Mouse (Mus musculus) kidney, postnatal 36 days (tissue): Measurements from ENCODE around the gene Filip1.
"Not testable (repeated sequence)": the region's sequence is repeated elsewhere in the genome, so short reads cannot be mapped to it uniquely, and the experiment has no call there.

Experiments used
- DNase-seq, 2 experiments: peaks; one replicate each; pipeline ENCODE4 v3.0.0; 2021 to 2022; ENCODE audit warnings: mixed read lengths in 2 of 2

Gene Filip1

DNA sequence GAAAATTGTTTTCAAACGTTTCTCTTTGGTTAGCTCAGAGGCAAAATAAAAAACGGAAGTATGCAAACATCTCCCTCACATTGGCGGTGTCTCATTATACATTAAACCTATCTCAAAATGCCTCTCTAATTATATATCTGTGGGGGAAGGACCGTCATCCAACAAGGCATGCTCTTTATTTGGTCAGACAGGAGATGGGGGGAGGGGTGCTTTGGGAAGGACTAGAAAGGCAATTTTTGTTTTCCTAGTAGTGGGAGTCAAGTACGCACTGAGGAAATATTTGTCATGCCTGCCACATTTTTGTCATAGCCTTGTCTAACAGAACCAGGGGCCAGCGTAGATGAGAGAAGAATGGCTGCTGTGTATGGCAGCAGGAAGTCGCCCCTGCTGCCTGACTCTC is at the start of gene Filip1:
TSS of gene Filip1 (minus strand) at position 101 of the 400 bp plus-strand sequence.
- peak in 1 of 2 experiments; percentile 4 for DNase-seq

DNA sequence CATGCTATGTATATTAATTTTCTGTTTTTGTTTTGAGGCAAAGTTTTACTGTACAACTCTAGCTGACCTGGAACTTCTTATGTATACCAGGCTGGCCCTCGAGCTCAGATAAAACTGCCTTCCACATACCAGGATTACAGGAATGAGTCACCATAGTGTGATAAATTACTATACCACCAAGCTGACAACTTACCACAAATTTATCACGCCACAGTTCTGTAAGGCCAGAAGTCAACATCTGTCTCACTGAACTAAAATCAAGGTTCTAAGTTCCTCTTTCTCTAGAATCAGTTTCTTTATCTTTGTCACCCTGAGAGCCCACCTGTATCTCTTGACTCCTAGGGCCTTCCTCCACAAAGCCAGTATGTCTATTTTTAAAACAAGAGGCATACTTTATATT is 45.0 kb upstream of the Filip1 start:
- no peak for DNase-seq

DNA sequence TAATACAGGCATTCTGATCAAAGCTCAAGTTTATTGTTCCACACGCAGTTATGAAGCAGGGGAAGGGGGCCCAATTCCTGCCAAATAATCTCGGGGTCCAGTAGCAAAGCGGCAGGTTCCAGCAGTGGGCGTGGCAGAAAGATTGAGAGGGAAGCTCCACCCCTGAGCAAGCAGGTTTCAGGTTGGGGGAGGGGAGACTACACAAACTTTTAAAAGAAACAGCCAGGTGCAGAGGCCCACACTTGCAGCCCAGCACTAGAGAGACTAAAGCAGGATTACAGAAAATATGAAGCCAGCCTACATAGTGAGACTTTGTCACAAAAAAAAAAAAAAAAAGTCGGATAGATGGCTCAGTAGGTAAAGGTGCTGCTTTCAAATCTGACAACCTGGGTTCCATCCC is 40.3 kb upstream of the Filip1 start:
- no peak for DNase-seq

DNA sequence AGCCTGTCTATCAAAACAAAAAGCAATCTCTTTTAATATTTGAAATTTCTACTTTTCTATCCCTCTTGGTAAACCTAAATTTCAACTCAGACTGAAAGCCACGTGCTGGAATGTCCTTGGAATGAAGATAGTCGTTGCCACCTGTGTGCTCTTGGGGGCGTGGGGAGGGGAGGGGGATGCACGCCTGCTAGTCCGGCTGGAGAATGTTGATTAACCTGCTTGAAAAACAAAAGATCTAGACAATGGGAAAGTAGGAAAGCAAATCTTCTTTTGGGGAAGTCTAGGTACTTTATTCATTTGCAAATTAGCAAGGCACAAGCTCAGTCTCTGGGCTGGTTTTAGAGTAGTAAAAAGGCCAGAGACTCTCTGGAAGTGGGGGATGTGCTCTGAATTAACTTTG is 36.6 kb upstream of the Filip1 start:
- DNase-seq, result not testable (repeated sequence)

DNA sequence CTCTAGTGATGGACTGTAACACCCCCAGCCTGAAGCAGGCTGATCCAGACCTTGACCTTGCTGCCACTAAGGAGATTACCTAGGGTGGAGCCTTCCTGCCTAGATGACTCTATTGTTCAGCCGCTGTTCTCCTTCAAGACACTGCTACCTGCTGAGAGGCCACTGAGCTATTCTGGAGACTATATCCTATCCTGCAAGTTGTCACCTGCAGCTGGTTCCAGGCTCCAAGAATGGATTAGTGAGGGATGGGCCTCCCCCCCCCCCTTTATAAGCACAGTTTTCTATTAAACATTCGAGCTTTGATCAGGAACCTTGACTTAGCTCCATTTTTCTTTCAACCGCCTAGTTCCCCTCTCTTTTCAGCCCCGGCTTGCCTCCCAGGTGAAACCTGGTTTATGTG is 31.6 kb upstream of the Filip1 start:
- not testable (repeated sequence) for DNase-seq

DNA sequence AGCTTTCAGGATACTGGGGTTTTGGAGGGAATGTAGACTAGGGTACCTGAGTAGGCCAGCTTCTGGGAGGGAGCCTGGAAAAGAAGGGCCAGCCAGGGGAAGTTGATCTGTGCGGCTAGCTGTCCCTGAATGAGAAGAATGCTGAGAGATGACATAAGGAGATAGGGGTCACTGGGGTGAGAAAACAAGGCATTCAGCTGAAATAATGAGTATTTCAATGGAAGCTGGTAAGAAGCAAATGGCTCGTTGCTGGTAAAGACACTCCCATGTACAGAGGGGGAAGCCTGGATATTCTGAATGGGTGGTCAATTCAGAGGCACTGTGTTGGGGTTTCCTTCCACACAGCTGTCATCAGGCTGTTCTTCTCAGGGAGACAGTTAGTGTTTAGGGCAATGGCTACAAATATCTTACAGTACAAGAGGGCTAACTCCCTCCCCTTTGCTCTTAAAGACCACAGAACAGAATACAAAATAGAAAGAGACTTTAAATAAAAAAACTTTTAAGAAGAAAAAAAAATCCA is 26.7 kb upstream of the Filip1 start:
- DNase-seq, result no peak

DNA sequence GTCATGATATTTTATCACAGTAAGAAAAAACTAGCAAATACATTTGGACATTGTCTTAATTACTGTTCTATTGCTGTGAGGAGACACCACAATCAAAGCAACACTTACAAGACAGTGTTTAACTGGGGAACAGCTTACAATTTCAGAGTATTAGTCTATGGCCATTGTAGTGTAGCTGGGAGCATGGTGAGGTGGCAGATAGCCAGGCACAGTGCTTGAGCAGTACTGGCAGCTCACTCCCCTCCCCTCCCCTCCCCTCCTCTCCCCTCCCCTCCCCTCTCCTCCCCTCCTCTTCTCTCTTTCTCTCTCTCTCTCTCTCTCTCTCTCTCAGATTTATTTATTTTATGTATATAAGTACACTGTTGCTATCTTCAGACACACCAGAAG is 25.3 kb upstream of the Filip1 start:
- DNase-seq, result no peak

DNA sequence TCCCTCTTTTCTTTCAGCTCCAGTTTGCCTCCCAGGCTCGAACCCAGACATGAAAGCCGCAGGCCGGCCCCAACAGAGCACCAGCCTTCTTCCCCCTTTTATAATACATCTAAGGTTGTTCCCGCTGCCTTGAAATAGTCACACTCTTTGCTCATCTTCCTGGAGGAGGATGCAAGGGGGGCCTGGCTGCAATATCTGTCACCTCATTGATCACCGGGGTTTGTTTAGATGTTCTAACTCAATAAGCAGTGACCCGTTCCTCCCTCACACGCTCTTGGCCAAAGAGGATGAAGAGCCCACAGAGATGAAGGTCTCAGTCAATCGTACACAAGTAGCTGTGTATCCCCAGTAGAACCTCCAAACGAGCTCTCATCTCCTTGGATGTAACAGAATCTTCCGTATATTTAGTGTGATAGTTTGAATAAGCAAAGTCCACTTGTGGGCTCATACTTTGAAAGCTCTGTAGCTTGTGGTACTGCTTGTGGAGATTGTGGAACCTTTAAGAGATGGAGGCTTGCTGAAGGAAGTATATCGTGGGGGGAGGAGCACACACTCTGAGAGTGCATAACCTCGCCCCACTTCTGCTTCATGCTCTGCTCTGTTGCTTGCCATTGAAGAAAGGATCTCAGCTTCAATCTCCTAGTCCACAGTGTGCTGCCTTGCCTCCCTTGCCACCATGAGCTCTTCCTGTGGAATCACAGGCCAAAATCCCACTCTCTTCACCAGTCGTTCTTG is 24.8 kb upstream of the Filip1 start:
- no peak for DNase-seq

DNA sequence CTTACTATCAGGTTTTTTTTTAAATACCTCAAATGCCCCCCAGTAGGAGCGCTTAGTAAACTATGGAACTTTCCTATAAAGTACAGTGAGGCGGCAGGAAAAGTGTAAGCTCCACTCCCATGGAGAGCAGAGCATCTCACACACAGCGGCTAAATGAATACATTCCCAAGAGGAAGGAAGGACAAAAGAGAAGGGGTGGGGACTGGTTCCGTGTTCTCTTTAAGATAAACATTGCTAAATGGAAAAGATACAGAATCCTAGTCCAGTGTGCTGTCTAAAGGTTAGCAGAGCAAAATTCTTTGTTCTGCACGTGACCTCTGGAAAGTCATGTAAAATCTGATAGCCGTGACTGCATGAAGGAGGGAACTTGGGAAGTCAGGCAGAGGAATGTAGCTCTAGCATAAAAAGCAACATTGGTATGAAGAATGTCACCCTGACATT is 13.9 kb upstream of the Filip1 start:
- DNase-seq, result no peak

DNA sequence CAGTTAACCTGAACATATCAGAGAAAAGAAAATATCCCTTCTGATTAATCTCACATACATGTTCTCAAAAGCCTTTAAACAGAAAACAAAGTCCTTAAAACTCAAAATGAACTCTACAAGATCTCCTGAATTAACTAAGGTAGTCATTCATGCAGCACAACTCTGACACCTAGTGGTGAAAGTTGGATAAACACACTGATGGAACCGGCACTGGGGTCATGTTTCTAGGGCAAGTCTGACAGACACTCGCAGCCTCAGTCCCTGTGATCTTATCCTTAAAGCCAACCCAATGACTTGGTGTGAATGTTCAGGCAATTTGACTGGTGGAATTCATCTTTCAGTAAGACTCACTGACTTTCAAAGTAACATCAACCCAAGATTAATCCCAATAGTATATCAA is 13.4 kb upstream of the Filip1 start:
- DNase-seq, result peak; percentile 76

DNA sequence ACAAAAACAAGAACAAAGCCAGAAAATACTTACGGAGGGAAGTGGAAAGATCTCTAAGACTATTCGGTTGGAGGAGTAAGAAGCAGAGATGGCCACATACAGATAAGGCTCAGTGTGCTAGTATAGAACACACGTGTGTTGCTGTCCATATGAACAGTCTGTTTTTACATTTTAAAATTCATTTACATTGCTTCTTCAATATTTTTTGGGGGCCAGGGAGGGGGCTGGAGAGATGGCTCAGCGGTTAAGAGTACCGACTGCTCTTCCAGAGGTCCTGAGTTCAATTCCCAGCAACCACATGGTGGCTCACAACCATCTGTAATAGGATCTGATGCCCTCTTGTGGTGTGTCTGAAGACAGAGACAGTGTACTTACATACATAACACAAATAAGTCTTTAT is 12.7 kb upstream of the Filip1 start:
- not testable (repeated sequence) for DNase-seq

DNA sequence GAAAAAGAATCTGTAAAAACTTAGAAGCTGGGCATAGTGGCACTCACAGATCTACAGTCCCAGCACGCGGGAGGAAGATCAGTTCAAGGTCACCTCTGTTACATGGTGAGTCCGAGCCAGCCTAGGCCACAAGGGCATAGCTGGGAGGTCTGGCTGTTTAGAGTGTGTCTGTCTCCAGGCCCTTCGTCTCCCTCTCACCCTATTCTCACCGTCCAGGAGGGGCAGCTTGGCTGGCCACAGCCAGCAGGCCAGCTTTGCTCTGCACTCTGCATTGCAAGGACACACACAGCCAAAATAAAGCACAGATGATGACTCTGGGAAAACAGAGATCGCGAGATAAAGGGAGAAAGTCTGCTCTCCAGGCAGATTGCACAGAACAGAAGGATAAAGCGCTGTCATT is 10.2 kb upstream of the Filip1 start:
- DNase-seq, result peak in 1 of 2 experiments; percentile 4

DNA sequence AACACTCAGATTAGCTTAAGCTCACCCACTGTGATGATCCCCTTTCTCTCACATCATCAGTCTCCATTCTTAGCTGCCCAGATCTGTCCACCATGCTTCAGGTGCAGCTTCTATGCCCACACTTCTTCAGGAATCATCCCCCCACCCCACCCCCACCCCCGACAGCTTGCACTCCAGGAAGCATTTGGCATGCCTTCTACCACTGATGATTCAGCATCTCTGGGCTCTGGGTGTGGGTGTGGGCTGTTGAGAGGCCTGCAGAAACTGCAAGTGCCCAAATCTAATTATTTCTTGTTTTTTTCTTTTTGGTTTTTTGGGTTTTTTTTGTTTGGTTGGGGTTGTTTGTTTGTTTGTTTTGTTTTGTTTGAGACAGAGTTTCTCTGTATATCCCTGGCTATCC is 9.0 kb upstream of the Filip1 start:
- DNase-seq, result no peak

DNA sequence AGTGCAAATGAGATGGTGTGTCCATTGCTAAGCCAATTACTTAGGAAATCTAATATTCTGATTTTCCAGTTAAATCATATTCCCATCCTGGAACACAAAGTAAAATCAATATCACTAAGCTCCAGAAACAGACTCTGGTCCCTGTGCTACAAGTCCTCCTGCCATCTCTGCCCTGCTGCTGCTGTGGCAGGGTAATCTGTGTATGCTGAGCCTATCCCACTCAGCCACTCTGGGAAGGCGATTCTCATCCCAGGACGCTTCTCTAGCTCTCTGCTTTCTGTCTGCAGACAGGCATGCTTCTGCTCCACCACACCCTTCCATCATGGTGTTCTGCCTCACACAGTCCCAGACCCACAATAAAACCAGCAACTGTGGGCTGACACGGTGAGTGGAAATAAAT is 7.8 kb upstream of the Filip1 start:
- no peak for DNase-seq

DNA sequence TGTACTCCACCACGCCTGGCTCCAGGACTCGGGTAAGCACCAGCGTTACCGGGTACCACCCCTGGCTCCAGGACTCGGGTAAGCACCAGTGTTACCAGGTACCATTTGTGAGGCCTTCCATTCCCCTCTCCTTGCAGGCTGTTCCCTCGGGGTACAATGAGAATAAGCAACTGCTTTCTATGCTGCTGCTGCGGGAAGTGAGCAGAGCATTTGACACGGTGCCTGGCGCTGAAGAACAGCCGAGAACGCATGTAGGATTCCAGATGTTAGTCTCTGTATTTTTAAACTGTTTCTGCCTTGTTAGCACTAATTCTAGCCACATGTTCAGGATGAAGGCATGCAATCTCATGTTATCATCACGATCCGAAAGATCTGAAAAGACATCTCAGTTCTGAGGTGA is 635 bp downstream of the Filip1 start:
- DNase-seq, result no peak

DNA sequence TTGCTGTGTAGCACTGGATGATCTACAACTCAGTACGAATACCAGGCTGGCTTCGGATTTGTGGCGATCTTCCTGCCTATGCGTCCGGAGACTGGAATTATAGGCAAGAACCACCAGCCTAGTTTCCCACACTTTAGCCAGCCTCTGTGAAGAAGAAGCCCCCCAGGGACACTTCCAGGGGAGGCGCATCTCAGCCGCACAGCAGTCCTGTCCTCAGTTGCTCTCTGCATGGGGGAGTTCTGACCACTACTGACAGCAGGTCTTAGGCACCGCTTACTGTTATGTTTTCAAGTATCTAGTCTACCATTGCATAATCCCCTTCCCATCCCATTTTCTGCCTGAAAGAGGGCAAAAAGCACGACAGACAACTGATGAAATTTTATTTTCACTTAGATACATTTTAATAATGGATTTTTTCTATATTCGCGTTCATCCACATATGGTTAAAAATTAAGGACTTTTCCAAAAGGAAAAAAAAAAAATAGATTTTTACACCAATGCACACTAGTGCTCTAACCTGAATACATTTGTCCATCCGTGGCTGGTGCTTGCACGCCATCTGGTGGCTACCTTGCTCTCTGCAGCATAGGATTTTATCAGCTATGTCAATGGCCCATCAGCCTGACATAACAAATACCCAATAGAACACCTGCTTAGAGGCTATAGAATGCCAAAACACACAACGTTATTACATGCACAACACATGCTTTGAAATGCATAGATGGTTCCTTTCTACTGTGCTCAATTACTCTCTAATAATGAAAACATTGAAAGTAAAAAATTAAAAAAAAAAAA is 10.1 kb downstream of the Filip1 start:
- DNase-seq, result peak; percentile 82 to 90

DNA sequence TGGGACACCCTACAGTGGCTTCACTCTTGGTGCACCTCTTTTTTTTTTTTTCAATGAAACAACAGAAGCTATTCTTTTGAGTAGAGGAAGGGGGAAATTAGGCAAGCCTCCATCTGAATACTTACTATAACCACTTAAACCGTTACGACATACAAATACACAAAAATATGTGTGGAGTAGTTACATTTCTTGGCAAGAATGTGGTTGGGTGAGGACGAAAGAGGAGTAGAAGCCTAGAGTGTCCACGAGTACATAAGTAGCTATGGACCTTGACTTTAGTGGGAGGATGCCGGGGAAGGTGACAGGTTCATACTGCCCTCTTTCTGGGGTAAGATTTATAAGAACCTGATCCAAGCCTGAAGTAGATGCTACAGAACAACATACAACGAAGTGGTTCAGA is 15.4 kb downstream of the Filip1 start:
- DNase-seq, result no peak

DNA sequence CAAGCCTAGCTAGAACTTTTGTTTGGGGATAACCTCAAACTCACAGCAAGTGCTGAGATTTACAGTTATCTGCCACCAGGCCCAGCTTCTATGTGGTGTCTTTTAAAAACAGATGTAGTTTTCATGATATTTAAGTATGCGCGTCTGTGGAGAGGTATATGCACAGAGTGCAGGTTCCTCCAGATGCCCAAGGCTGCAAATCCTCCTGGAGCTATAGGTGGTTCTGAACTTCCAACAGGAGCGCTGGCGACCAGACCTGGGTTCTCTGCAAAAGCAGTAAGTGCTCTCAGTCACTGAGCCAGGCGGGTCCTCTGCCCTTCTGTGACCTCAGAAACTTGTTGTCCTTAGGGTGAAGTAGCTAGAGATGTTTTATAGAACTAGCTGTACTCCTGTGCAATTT is 18.4 kb downstream of the Filip1 start:
- no peak for DNase-seq

DNA sequence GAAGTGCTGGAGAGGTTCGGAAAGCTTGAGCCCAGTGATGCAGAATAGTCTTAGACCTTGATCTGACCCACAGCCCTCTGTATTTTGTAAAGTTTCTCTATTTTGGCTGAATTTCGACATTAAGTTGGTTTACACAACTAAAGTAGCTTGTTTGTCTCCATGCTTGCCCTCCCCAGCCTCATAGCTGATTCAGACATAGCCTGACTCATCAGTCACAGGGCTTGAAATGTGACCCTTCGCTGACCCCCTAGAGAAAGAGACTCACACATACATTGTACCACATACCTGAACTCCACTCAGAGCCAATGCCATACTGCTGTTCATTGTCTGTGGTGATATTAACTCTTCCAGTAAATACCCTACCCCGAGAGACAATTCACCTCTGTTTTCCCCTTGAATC is 19.6 kb downstream of the Filip1 start:
- DNase-seq, result no peak

DNA sequence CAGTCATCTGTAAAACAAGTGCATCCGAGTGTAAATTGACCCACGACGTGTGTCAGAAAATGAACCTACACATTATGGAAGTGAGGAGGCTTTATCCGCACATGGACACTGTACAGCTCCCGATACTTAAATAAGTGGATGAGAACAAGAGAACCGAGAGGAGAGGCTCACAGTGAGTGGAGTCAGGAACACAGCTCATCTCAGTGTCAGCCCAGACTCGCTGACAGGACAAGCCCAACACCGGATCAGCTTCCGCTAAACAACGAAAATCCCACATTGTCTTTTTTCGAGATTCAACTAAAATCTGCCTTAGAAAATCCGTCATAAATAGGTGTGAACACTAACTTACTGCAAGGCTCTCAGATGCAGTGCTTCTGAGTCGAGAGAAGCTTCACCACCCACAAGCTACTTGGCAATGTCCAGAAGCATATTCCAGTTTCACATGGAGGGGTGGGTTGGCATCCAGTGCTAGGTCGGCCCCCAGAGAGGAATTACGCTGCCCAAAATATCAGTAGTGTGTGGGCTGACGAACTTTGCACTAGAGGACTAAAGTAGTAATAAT is 22.1 kb downstream of the Filip1 start:
- no peak for DNase-seq

DNA sequence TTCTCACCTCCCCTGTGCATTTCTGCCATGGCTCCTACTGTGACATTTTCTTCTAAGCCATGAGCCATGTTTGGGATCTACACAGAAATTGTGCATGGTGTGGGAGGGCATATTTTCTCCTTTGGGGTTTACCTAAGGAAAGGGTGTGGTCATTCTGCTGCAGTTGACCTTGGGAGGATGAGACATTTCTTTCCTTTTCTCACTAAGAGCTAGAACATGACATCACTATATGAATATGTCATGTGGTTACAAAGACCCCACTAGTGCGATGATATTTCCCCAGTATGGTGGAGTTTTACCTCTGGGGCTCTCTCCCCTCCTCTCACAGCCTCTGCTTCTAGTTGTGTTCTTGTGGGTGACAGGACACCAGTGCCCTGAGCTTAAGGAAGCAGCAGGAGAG is 22.9 kb downstream of the Filip1 start:
- no peak for DNase-seq

DNA sequence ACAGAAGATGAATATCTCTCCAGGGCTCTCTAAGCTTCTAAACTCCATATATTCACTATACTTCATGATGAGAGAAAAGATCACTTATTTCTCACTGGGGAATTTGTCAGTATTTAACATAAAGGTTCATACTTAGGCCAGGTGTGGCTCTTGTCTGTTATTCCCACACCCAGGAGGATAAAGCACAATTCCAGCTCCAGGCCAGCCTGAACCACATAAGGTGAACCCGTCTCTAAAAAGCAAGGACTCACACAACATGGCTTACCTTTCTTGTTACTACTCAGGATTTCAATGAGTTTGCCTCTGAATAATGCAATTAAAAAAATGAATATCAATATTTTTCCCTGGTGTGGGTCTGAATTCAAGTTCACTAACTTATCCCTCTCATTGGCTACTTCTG is 23.6 kb downstream of the Filip1 start:
- DNase-seq, result no peak

DNA sequence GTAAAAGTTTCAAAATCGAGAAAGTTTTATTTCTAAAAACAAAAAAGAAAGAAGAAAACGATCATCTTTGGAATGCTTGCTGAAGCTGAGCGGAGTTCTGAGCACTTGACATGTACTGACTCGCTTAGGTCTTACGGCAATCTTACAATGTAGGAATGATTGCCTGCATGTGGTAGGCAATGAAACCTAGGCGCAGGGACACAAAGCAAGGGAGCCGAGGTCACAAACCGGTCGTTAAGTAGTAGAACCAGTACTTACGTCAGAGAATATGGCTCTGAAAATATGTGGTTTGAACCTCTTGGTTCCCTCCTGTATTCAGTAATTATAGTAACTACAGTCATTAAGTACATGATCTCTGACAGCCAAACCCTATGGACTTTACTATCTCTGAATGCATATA is 29.4 kb downstream of the Filip1 start:
- no peak for DNase-seq

DNA sequence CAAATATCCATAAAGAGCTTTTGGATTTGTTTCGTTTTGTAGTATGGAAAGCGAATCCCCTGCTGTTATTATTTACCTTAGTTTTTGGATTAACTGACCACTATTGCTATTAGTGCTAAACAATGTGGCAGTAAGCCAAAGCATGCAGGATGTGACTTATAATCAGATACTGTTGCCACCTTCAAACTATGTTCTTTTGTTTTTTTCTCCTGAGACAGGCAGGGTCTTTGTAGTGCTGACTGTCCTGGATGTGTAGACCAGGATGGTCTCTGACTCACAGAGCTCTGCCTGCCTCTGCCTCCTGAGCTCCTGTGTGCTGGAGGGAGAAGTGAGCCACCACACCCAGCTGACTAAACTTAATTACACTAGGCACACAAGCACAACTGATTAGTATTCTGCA is 33.4 kb downstream of the Filip1 start:
- DNase-seq, result no peak
